Mouse (Mus musculus) gastrocnemius, adult 2 months (tissue): Measurements from ENCODE around the gene C1qbp. TPM values are rescaled to one million over a fixed set of nuclear protein-coding genes. Genes with fewer than 3 reads are reported as not detected.
A peak's percentile ranks its signal among the peaks of the same experiment; 100 is the strongest.

Experiments used
- DNase-seq: peaks from one replicate; pipeline ENCODE4 v3.0.0; 2022
- H3K27ac ChIP-seq: fragments of 200-600 bp; 2 replicates; pipeline ENCODE4 v1.8.1; 2022; ENCODE audit warnings: mild to moderate bottlenecking
- H3K4me3 ChIP-seq: fragments of 200-600 bp; 2 replicates; pipeline ENCODE4 v1.8.1; 2022; ENCODE audit warnings: mild to moderate bottlenecking, moderate library complexity
- CTCF ChIP-seq: fragments of 200-600 bp; IDR thresholded peaks from 2 replicates; pipeline ENCODE4 v1.8.1; 2022; ENCODE audit warnings: antibody characterized with exemption, mild to moderate bottlenecking, moderate library complexity
- intact Hi-C: fragments of 180-260 bp; cut with DNase I; formaldehyde crosslinking; loops from one replicate; pipeline ENCODE4 v1.15.1; 2025
- total RNA-seq, 2 experiments: library from RNA; stranded (reverse); gene quantifications; 2 replicates each; pipeline ENCODE4 v1.2.3; 2021

C1qbp gene
- total RNA-seq, 2 experiments from 2014 or later = 102 to 146 TPM

- DNase-seq = no peak
- Histone ChIP-seq H3K27ac (peak overlapping the region; percentile 91), H3K4me3 (peak overlapping the region; percentile 98)
- TF ChIP-seq CTCF = no peak
- intact Hi-C loops = no loop called here
Observed at GRCm38 (mm10) chr11:71005046-71005445, 22.2 kb upstream of the C1qbp start.

- TF ChIP-seq CTCF = peak; percentile 35
- intact Hi-C loops = loop anchor here (1.0 kb wide), 1 partner anchor 21 kb away; the partner anchor contains the start of gene C1qbp
- DNase-seq = peak; percentile 97
- Histone ChIP-seq H3K27ac (peak within 1 kb of the TSS; percentile 91), H3K4me3 (peak within 1 kb of the TSS; percentile 98)
Observed at GRCm38 (mm10) chr11:71004316-71004773, 21.5 kb upstream of the C1qbp start, which contains the start of gene Dhx33. Gene Dhx33, minus strand, starts transcription at chr11:71004437.

GRCm38 (mm10) chr11:71003611-71004315 is 20.9 kb upstream of the C1qbp start:
- intact Hi-C loops = loop anchor here (1.0 kb wide), 1 partner anchor 20 kb away; the partner anchor contains the start of gene C1qbp
- no peak for TF ChIP-seq CTCF
- H3K27ac ChIP-seq = peak overlapping the region; percentile 91
- DNase-seq = no peak
- peak overlapping the region; percentile 98 for H3K4me3 ChIP-seq

GRCm38 (mm10) chr11:71001167-71001566 is 18.3 kb upstream of the C1qbp start:
- Histone ChIP-seq H3K4me3 (no peak overlapping the region), H3K27ac (no peak overlapping the region)
- TF ChIP-seq CTCF = no peak
- DNase-seq = no peak
- intact Hi-C loops = no loop called here

GRCm38 (mm10) chr11:70982030-70982429 is 796 bp downstream of the C1qbp start:
- peak overlapping the region; percentile 86 for H3K4me3 ChIP-seq
- DNase-seq = no peak
- TF ChIP-seq CTCF = no peak
- intact Hi-C loops = loop anchor here (1.0 kb wide), 1 partner anchor 37 kb away; the partner anchor contains the start of genes Derl2 and Mis12
- peak overlapping the region; percentile 96 for H3K27ac ChIP-seq

- no peak for TF ChIP-seq CTCF
- intact Hi-C loops = no loop called here
Observed at GRCm38 (mm10) chr11:70980751-70981510, 1.9 kb downstream of the C1qbp start.

GRCm38 (mm10) chr11:70980232-70980631 is 2.6 kb downstream of the C1qbp start:
- no peak for DNase-seq
- TF ChIP-seq CTCF = no peak
- Histone ChIP-seq H3K4me3 (no peak overlapping the region), H3K27ac (no peak overlapping the region)
- intact Hi-C loops = no loop called here

More at GRCm38 (mm10) chr11:70980751-70981510, 1.9 kb downstream of the C1qbp start:
- no peak for DNase-seq
- no peak overlapping the region for H3K4me3 ChIP-seq
- H3K27ac ChIP-seq = no peak overlapping the region

GRCm38 (mm10) chr11:70977293-70977692 is 5.5 kb downstream of the C1qbp start:
- H3K4me3 ChIP-seq = no peak overlapping the region
- DNase-seq = no peak
- intact Hi-C loops = no loop called here
- H3K27ac ChIP-seq = no peak overlapping the region
- no peak for TF ChIP-seq CTCF

- intact Hi-C loops = no loop called here
- Histone ChIP-seq H3K27ac (no peak overlapping the region), H3K4me3 (no peak overlapping the region)
- TF ChIP-seq CTCF = no peak
- no peak for DNase-seq
Observed at GRCm38 (mm10) chr11:70975193-70975592, 7.6 kb downstream of the C1qbp start.

- no peak overlapping the region for H3K27ac ChIP-seq
- DNase-seq = no peak
- no peak overlapping the region for H3K4me3 ChIP-seq
- TF ChIP-seq CTCF = peak; percentile 28; the same call in 1 of the 2 replicates
- intact Hi-C loops = no loop called here
Observed at GRCm38 (mm10) chr11:70973947-70974346, 8.9 kb downstream of the C1qbp start.

- Histone ChIP-seq H3K4me3 (no peak overlapping the region), H3K27ac (no peak overlapping the region)
- intact Hi-C loops = no loop called here
- DNase-seq = no peak
- no peak for TF ChIP-seq CTCF
Observed at GRCm38 (mm10) chr11:70972586-70972985, 10.2 kb downstream of the C1qbp start.

- DNase-seq = no peak
- intact Hi-C loops = no loop called here
- TF ChIP-seq CTCF = 0 out of 2 replicates have a peak, but pooled peaks have one; percentile 4
- peak overlapping the region; percentile 94 for H3K27ac ChIP-seq
- H3K4me3 ChIP-seq = peak overlapping the region; percentile 79
Observed at GRCm38 (mm10) chr11:70970560-70971540, 12.0 kb downstream of the C1qbp start.
